Mouse (Mus musculus) T-helper 2 cell (primary cell): ENCODE measurements around the gene AI661453.

Experiments
- in situ Hi-C: fragments of 300-600 bp; cut with MboI, MseI; formaldehyde crosslinking; loops from one replicate; pipeline ENCODE4 v1.15.1; 2025; ENCODE audit warnings: high pct_unique_total_duplicates

AI661453 gene

GRCm38 (mm10) chr17:47436156-47436906 is at the start of gene AI661453:
AI661453 (plus strand) TSS chr17:47436615.
- in situ Hi-C loops: no loop called here

DNA sequence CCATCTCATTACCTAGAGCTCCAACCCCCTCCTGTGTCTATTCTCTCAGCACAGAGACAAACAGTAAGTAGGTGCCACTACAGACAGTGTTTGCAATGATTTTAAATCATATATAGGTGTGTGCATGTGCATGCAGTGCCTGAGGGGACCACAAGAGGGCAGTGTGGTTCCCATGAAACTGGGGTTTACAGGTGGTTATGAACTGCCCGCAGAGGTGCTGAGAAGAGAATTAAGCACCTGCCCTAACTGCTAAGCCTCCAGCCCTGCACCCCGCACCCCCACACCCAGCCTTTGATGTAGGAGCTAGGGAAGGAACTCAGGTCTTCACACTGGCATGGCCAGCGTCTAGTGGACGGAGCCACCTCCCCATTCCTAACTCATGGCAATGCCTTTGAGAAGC is 49.8 kb upstream of the AI661453 start:
- in situ Hi-C loops: no loop called here

- in situ Hi-C loops: no loop called here
Measured at GRCm38 (mm10) chr17:47394223-47394869, 42.1 kb upstream of the AI661453 start.

GRCm38 (mm10) chr17:47395376-47395913 is 41.0 kb upstream of the AI661453 start:
- in situ Hi-C loops: no loop called here

DNA sequence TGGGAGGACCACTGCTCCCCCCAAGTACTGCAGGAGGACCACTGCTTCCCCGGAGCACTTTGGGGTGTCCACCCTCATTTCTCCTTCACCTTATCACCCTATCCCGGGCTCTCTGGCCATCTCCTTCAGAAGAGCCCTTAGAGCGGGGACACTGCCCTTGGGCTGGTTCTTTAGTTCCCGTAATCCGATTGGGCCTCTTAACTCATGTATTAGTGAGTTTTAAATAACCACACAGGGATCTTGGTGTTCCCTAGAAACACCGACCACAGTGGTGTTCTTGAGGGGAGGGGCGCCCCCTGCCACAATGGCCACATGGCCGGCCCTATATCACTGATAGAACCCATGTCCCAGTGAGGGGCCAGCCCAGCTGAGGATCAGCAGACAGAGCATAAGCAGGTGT is 37.3 kb upstream of the AI661453 start:
- in situ Hi-C loops: no loop called here

GRCm38 (mm10) chr17:47400451-47400850 is 36.0 kb upstream of the AI661453 start, which contains the start of gene Guca1a:
Guca1a (minus strand) TSS chr17:47400584.
- in situ Hi-C loops: loop anchor here (25.0 kb wide), 1 partner anchor 1463 kb away; no protein-coding TSS in a partner anchor

- in situ Hi-C loops: loop anchor here (25.0 kb wide), 1 partner anchor 1471 kb away; no protein-coding TSS in a partner anchor
Measured at GRCm38 (mm10) chr17:47407717-47408557, 28.5 kb upstream of the AI661453 start.

GRCm38 (mm10) chr17:47408558-47408898 is 27.9 kb upstream of the AI661453 start:
- in situ Hi-C loops: loop anchor here (25.0 kb wide), 1 partner anchor 1471 kb away; no protein-coding TSS in a partner anchor

GRCm38 (mm10) chr17:47409897-47410861 is 26.2 kb upstream of the AI661453 start:
- in situ Hi-C loops: loop anchor here (25.0 kb wide), 1 partner anchor 1473 kb away; no protein-coding TSS in a partner anchor

- in situ Hi-C loops: loop anchor here (25.0 kb wide), 1 partner anchor 1483 kb away; no protein-coding TSS in a partner anchor
Measured at GRCm38 (mm10) chr17:47420195-47420594, 16.2 kb upstream of the AI661453 start.

DNA sequence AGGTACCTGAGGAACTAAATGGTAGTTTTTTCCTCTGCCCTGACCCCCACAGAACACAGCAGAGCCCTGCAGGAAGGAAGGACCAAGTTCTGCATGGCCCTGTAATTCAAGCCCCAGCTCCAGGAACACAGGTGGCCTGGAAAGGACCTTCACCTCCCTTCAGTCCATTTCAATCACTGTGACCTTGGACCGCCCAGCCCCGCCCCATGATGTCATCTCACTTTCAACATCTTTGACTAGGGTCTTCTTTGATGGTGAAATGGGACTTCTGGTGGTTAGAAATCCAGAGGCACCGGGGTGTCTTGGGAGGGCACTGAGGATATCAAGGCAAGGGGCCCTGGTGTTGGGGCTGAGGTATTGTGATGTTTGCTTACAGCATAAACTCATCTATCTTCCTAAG is 14.8 kb upstream of the AI661453 start:
- in situ Hi-C loops: loop anchor here (25.0 kb wide), 1 partner anchor 1484 kb away; no protein-coding TSS in a partner anchor

- in situ Hi-C loops: loop anchor here (25.0 kb wide), 1 partner anchor 1485 kb away; no protein-coding TSS in a partner anchor
Measured at GRCm38 (mm10) chr17:47422616-47423015, 13.8 kb upstream of the AI661453 start.

- in situ Hi-C loops: loop anchor here (25.0 kb wide), 1 partner anchor 1487 kb away; no protein-coding TSS in a partner anchor
Measured at GRCm38 (mm10) chr17:47424186-47424585, 12.2 kb upstream of the AI661453 start.

DNA sequence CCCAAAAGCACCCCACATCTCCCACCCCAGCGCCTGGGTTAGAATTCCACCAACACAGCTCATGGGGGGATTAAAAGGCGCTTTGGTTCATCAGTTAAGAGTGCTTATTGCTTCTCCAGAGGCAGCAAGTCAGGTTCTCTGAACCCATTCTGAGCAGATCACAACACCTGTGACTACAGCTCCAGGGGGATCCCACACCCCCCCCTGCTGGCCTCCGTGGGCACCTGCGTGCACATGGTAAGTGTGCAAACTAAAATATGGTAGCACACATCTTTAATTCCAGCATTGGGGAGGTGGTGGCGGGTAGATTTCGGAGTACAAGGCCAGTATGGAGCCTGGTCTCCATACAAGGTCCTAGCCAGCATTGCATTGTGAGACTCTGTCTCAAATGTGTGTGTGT is 9.1 kb upstream of the AI661453 start:
- in situ Hi-C loops: no loop called here

- in situ Hi-C loops: no loop called here
Measured at GRCm38 (mm10) chr17:47428831-47429304, 7.5 kb upstream of the AI661453 start.

DNA sequence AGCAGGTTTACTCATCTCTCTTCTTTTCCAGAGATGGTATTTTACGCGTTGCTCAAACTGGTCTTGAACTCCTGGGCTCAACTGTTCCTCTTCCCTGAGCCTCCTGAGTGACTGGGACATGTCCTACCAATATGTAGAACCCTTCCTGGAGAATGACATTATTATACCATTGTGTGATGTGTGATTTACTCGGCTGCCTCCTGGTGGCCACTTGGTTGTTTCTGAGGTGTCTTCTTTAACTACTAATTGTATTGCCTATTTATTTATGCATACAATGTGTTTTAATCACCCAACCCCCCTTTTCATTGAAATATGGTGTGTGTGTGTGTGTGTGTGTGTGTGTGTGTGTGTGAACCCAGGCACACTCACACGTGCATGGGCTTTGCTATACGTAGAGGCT is 5.6 kb upstream of the AI661453 start:
- in situ Hi-C loops: no loop called here

DNA sequence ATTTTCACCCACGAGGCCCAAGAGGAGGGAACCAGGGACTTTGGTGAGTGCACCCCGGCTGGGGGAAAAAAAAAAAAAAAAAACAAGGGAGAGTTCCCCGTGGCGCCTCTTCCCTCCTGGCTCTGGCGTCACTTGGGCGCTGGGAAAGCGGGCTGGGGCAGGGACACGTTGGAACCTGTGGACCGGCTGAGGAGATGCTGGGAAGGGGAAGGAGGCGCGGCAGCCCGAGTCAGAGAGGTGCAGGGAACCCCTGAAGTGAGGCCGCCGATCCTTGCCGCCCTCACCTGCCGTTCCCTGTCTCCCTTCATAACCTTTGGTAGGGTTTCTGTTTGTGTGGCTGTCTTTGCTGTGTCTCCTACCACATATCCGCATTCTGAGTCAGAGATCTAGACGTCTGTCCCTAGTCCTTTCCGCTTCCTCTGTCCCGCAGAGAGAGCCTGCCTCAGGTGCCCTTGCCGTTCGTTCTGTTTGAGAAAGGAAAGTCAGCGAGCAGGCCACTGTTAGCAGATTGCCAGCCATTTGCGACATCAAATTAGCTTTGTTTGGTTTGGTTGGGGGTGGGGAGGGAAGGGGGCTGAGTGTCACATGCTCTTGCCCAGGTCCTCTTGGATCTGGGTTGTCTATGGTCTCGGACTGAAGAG is 612 bp downstream of the AI661453 start, which contains the start of gene 1700001C19Rik:
Gene 1700001C19Rik (minus strand): TSS at position 470 of the 641 bp plus-strand sequence.
- in situ Hi-C loops: no loop called here

DNA sequence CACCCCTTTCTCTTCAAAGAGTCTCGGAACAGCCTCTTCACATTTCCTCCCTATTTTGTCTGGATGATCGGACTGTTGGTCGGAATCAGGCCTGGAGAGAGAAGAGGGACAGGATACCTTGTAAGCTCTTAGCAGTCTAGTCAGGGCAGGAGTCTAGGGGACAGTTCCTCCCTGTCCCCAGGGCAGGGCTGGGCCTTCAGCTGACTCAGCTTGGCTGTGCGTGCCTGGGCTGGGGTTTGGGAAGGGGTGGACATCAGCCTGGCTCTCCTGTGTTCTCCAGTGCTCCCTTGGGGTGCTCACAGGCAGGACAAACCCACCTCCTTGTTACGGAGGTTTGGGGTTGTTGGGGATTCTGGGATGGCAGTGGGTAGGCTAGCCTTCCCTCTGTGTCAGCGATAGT is 2.2 kb downstream of the AI661453 start:
- in situ Hi-C loops: no loop called here

- in situ Hi-C loops: no loop called here
Measured at GRCm38 (mm10) chr17:47439396-47440028, 3.1 kb downstream of the AI661453 start.
